8 mouse cellular contexts compared by ENCODE assay signal in the genomic region with DNA sequence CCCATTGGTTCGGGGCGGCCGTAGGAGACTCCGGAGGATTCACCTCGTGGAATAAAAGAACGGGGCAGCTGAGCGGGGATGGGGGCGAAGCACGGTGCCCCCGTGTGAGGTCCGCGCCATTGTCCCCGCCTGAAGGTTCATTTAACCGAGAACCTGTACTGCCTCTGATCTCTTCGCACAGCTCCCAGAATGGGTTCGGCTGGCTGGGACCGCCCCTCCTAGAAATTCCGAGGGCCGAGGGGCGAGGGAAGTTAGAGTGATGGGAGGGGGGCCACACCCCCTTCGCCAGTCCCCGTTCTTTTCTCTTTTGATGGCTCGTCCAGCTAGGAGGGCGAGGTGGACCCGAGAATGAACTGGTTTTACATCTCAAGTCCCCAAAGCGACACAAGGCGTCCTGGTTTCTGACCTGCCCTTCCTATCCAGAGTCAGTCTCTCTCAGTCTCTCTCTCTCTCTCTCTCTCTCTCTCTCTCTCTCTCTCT. TPM values are rescaled to one million over a fixed set of nuclear protein-coding genes. Genes with fewer than 3 reads are reported as not detected.
DNase-seq lines count a peak whose midpoint lies in the region; ATAC-seq lines count a peak whose summit lies in the region.

No protein-coding gene starts in this region.

- 0 out of 2 replicates have a peak, but pooled peaks have one; percentile 58 for ATAC-seq in midbrain, embryonic 15.5 days (replicated peaks)

- H3K4me3 ChIP-seq in hindbrain, embryonic 10.5 days, result peak overlapping the region; percentile 57
- peak overlapping the region; percentile 22 for H3K4me3 ChIP-seq in midbrain, embryonic 15.5 days

- peaks cover 100% of the 10 kb centered on the region for H3K27me3 ChIP-seq in hindbrain, embryonic 10.5 days (ENCODE audit: insufficient read depth, poor library complexity, severe bottlenecking)
- peaks cover 76% of the 10 kb centered on the region for H3K27me3 ChIP-seq in midbrain, embryonic 15.5 days (replicated peaks)

- WGBS in hindbrain, embryonic 10.5 days, result under 1% methylated on average over 27 of the region's 27 CpGs
- under 1% methylated on average over 27 of the region's 27 CpGs for WGBS in midbrain, embryonic 15.5 days

- H3K27ac ChIP-seq in hindbrain, embryonic 10.5 days, result peak overlapping the region; percentile 82
- H3K27ac ChIP-seq in midbrain, embryonic 15.5 days, result no peak overlapping the region

- peaks cover 51% of the 10 kb centered on the region for H3K4me1 ChIP-seq in hindbrain, embryonic 10.5 days (replicated peaks)
- H3K4me1 ChIP-seq in midbrain, embryonic 15.5 days, result peaks cover 23% of the 10 kb centered on the region

- H3K4me2 ChIP-seq in midbrain, embryonic 15.5 days, result peak overlapping the region; percentile 57

- peak; percentile 84 for DNase-seq in heart, adult 11 months
- no peak for DNase-seq in heart, adult 8-10 months (ENCODE audit: low spot score)
- peak; percentile 81 for DNase-seq in R1 (ENCODE audit: low read depth, low spot score)
- peak; percentile 80 for DNase-seq in hindbrain, embryonic 10.5 days (ENCODE audit: low spot score)
- DNase-seq in adrenal gland, postnatal 36 days, result no peak
- DNase-seq in spleen, postnatal 10 days (ENCODE audit: low spot score in 2 of 2), result no peak
- DNase-seq in adrenal gland, postnatal 4 days (ENCODE audit: low spot score in 2 of 2), result no peak

- H3K9ac ChIP-seq in midbrain, embryonic 15.5 days, result no peak overlapping the region

- H3K9me3 ChIP-seq in hindbrain, embryonic 10.5 days, result no peaks in the 10 kb centered on the region
- no peaks in the 10 kb centered on the region for H3K9me3 ChIP-seq in midbrain, embryonic 15.5 days

- no peaks in the 10 kb centered on the region for H3K36me3 ChIP-seq in hindbrain, embryonic 10.5 days
- H3K36me3 ChIP-seq in midbrain, embryonic 15.5 days (replicated peaks), result no peaks in the 10 kb centered on the region

RNA-seq across cellular contexts. Expression of a gene that starts 12.4 kb away (rescaled TPM):
- total RNA-seq in heart, adult 8-10 months (2022), result not detected
- polyA plus RNA-seq in hindbrain, embryonic 10.5 days (2016; fragmentation: Nextera tagmentation; extraction: Ambion mirVana), result 1.4 and 1.6 TPM in 2 replicates
- 0.56 and 1.1 TPM in 2 replicates for polyA plus RNA-seq in midbrain, embryonic 15.5 days (2015; fragmentation: Nextera tagmentation; extraction: Ambion mirVana)
- total RNA-seq in adrenal gland, postnatal 36 days (2021), result under 1 TPM in 1 of 2 experiments, not detected in 1; 0.79 TPM
- under 1 TPM in 1 of 2 experiments, not detected in 1; 0.68 TPM for total RNA-seq in adrenal gland, postnatal 4 days (2021)

Comparison
In these comparisons a context has a peak if more than half of its experiments do, and no peak if none do; other contexts are left out.
1. DNase-seq: peak in heart, adult 11 months (single experiment), R1 (single experiment) and hindbrain, embryonic 10.5 days (single experiment); none in heart, adult 8-10 months (single experiment), adrenal gland, postnatal 36 days (0 of 2), spleen, postnatal 10 days (0 of 2) and adrenal gland, postnatal 4 days (0 of 2).